Mouse (Mus musculus) c-Kit-negative CD71-positive TER-119-positive erythroid progenitor cells, embryonic 14.5 days (primary cell): ENCODE measurements around the gene Gpr176.

ENCODE experiments used
- DNase-seq: peaks from one replicate; pipeline ENCODE4 v3.0.0-alpha.2; 2013; ENCODE audit warnings: low read depth, low spot score

Gene Gpr176

GRCm38 (mm10) chr2:118372901-118373571 is at the start of gene Gpr176:
Gene Gpr176, minus strand, starts transcription at chr2:118373419.
- no peak for DNase-seq

GRCm38 (mm10) chr2:118422385-118422784 is 49.2 kb upstream of the Gpr176 start:
- no peak for DNase-seq

- DNase-seq: no peak
Measured at GRCm38 (mm10) chr2:118421951-118422350, 48.7 kb upstream of the Gpr176 start.

DNA sequence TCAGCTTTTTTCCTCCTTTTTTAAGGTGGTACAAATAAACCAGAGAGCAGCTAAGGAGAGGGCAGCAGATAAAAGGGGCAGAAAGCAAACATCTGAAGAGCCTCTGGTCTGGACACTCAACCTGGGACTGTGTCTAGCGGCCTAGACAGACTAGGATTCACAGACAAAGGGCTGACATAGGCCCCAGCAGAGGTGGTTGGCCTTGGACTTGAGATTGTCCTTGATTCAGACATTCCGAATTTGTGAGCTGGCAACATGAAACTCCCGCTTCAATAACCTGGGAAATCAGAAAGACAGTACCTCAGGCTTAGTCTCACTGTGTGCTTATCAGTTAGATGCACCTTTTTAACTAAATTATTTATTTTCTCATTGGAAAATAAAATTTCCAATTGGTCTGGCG is 44.9 kb upstream of the Gpr176 start:
- DNase-seq: no peak

GRCm38 (mm10) chr2:118415601-118416355 is 42.6 kb upstream of the Gpr176 start:
- DNase-seq: no peak

GRCm38 (mm10) chr2:118412821-118413220 is 39.6 kb upstream of the Gpr176 start:
- DNase-seq: no peak

DNA sequence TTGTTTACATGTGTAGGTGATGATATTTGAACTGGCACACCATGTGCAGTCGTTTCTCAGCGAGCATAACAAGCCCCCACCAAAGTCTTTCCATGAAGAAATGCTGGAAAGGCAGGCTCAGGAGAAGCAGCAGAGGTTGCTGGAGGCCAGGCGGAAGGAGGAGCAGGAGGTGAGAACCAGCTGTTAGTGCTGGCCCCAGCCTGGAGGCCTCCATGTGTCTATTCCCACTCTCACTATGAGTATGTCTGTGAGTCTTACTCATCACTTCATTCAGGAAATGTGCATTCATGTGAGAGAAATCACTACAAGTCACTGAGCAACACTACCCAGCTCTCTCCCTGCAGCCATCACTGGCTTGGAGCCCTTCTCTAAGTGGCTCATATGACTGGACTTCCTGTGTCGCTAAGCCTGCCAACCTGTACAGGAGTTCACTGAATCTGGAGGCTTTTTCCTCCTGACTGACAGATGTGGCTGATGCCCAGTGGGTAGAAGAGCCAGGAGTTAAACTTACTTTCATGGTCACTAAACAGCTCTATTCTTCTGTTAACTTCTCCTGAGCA is 35.2 kb upstream of the Gpr176 start:
- DNase-seq: no peak

- no peak for DNase-seq
Measured at GRCm38 (mm10) chr2:118406811-118407210, 33.6 kb upstream of the Gpr176 start.

GRCm38 (mm10) chr2:118405568-118405967 is 32.3 kb upstream of the Gpr176 start:
- no peak for DNase-seq

DNA sequence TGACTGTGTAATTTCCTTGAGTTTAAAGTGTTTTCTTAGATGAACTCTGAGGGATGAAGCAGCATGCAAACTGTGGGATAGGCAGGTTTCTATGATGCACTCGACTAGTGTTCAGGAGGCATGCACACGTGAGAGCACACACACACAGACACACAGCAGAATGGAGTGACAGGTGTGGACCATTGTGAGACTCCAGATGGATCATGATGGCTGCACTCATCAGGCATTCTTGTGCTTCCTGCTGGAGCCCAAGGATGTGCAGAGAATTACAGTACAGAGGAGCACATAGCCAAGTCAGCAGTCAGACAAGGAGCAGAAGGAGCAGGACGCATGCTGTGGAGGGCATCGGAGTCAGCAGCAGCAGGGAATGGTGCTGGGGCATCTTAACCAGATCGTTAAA is 31.1 kb upstream of the Gpr176 start:
- no peak for DNase-seq

GRCm38 (mm10) chr2:118401834-118402727 is 28.9 kb upstream of the Gpr176 start:
- DNase-seq: no peak

DNA sequence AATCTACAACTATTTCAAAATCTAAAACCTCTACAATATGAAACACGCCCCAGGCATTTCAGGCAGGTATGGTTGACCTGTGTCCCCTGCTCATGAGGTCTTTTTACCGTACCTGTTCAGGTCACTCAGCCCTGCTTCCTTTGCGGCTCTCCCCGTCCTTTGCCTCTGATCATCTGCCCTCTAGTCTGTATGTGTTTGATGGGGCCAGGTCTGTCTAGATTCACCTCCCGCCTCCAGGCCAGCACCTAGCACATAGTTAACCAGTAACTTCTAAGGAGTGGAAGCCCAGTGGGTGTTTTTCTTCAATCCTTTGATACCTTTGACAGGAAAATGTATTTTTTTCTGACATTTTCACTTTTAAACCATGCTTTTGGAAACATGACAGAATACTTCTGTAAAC is 26.5 kb upstream of the Gpr176 start:
- DNase-seq: no peak

DNA sequence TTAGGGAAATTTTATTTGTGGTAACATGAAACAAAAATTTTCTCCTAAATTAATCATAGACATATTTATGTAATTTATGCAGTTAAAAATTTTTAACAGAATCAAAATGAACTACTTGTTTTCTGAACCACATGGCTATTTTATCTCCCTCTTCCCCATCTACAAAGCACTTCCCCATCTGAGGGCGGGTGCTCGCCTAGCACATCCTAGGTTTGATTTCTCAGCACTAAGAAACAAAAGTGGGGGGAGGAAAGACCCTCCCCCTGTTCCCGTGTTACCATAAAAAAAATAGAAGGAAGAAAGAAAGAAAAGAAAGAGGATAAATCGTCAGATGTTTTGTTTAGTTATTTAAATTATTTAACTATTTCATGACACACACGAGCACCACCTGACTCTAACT is 18.0 kb upstream of the Gpr176 start:
- DNase-seq: no peak

DNA sequence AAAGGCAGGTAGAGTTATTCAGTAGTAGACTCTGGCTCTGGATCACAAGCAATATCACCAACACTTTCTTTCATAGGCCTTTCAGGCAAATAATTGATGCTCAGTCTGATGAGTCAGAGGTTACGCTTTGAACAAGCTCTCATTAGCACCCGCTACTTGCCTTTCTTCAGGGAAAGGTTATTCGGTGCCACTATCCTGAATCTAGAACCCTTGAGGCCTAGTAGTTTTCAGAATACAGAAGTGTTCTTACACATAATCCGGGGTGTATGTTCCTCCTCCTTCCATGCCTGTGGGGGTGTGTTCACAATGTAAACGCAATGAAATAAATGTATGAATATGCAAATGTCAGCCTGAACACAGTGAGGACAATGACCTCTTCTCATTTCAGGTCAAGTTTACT is 16.9 kb upstream of the Gpr176 start:
- no peak for DNase-seq

DNA sequence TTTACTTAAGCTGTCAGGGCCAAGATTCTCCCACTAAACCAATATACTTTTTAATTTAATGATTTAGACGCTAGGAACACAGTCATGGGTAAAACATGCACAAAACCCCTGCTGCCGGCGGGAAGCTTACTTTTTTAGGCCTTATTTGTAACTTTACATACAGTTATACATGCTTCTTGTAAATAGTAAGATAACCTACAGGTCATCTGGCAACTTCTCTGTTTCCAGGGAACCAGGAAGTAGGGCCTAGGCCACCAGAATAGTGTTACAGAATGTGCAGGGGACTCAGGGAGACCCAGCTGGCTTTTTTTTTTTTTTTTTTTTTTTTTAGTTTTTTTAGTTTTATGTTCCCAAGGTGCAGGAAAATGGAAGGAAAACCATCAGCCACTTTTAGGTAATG is 16.4 kb upstream of the Gpr176 start:
- no peak for DNase-seq

- DNase-seq: peak; percentile 99
Measured at GRCm38 (mm10) chr2:118388341-118389335, 15.4 kb upstream of the Gpr176 start, which contains the start of gene Eif2ak4. Gene Eif2ak4, plus strand, starts transcription at chr2:118388618.

- DNase-seq: no peak
Measured at GRCm38 (mm10) chr2:118383387-118383786, 10.2 kb upstream of the Gpr176 start.

DNA sequence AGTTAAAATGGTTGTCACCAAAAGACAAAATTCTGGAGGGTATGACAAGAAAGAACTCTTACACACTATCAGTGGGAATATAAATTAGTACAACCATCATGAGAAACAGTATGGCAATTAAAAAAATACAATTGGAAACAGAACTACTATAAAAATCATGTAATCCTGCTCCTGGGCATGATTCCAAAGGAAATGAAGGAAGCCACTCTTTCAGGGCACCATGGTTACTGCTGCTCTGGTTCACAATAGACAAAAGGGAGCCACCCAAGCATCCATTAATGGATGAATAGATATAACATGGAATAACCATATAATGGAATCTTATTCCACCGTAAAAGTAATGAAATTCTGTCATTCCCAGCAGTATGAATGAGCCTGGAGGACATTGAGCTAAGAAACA is 6.5 kb upstream of the Gpr176 start:
- DNase-seq: no peak

- DNase-seq: no peak
Measured at GRCm38 (mm10) chr2:118375931-118376330, 2.7 kb upstream of the Gpr176 start.

DNA sequence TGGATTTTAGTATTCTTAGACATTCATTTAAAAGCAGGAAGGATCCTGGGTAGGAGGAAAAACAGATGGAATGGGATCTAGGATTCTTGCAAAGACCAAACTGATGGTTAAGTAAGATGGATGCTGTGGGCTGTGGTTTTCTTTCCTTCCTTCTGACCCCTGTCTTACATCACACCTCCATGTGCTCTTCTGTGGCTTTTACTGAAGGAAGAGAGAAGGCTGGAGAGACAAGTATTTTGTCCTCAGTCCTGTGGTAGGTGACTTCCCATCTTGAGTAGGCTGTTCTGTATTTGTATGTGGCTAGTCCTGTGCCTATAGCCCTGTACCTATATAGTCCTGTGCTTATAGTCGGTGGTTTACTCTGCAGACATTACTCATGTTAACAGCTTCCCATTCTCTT is 2.3 kb upstream of the Gpr176 start:
- no peak for DNase-seq
